Mouse (Mus musculus) lung, adult 2 months (tissue): ENCODE measurements around the gene Nrxn3.

Source experiments
- CTCF ChIP-seq: fragments of 200-500 bp; IDR thresholded peaks from 2 replicates; pipeline ENCODE4 v1.5.1; 2011; ENCODE audit warnings: mild to moderate bottlenecking, low read length, control low read depth; ENCODE audit not compliant: insufficient read depth
- POLR2A ChIP-seq: fragments of 200-500 bp; IDR thresholded peaks from 2 replicates; pipeline ENCODE4 v1.6.1; 2011; ENCODE audit warnings: low read depth, mild to moderate bottlenecking, control low read depth, low read length, borderline replicate concordance; ENCODE audit errors: extremely low read depth

GRCm38 (mm10) chr12:89211608-89212007 lies 488.9 kb downstream of the Nrxn3 start:
- TF ChIP-seq POLR2A (no peak), CTCF (no peak)
